Mouse (Mus musculus) G1E (cell line): ENCODE results near the gene Pcsk1n. TPM values are rescaled to one million over a fixed set of nuclear protein-coding genes. Genes with fewer than 3 reads are reported as not detected.
A peak's percentile ranks its signal among the peaks of the same experiment; 100 is the strongest.

Experiments
- ATAC-seq: 2 replicates; pipeline ENCODE4 v1.8.0; 2016; ENCODE audit warnings: mild to moderate bottlenecking; ENCODE audit not compliant: insufficient number of reproducible peaks, poor library complexity, low FRiP score, severe bottlenecking; ENCODE audit errors: extremely low read depth
- DNase-seq: peaks from one replicate; pipeline ENCODE4 v3.0.0; 2012; ENCODE audit warnings: low spot score
- H3K27me3 ChIP-seq: 2 replicates; pipeline ENCODE4 v1.6.1; 2012; ENCODE audit warnings: mild to moderate bottlenecking, low read length, inconsistent platforms; ENCODE audit not compliant: insufficient read depth
- H3K36me3 ChIP-seq: replicated peaks from 2 replicates; pipeline ENCODE3; 2012; ENCODE audit warnings: mild to moderate bottlenecking, inconsistent platforms
- H3K4me1 ChIP-seq: 2 replicates; pipeline ENCODE4 v1.6.1; 2012; ENCODE audit warnings: low read depth, low read length, inconsistent platforms, mixed read lengths; ENCODE audit not compliant: insufficient read depth
- H3K4me3 ChIP-seq: 2 replicates; pipeline ENCODE4 v1.5.1; 2012; ENCODE audit warnings: low read depth, mild to moderate bottlenecking, inconsistent platforms, low read length, moderate library complexity, mixed read lengths
- H3K9me3 ChIP-seq: replicated peaks from 2 replicates; pipeline ENCODE4 v1.6.1; 2012; ENCODE audit warnings: inconsistent platforms
- CTCF ChIP-seq: IDR thresholded peaks from 2 replicates; pipeline ENCODE4 v1.5.1; 2012; ENCODE audit warnings: low read depth, low read length, inconsistent platforms, mixed read lengths
- GATA1 ChIP-seq: IDR thresholded peaks from 2 replicates; pipeline ENCODE4 v1.6.1; 2012; ENCODE audit warnings: borderline replicate concordance, low read length, inconsistent platforms, mixed read lengths
- GATA2 ChIP-seq: IDR thresholded peaks from 2 replicates; pipeline ENCODE4 v1.6.1; 2012; ENCODE audit warnings: low read depth, low read length, inconsistent platforms, borderline replicate concordance
- POLR2AphosphoS5 ChIP-seq: IDR thresholded peaks from 2 replicates; pipeline ENCODE4 v1.6.1; 2012; ENCODE audit warnings: low read depth, low read length, inconsistent platforms; ENCODE audit not compliant: insufficient replicate concordance
- TAL1 ChIP-seq: conservative IDR thresholded peaks from 2 replicates; pipeline ENCODE4 v1.6.1; 2012; ENCODE audit warnings: low read depth, low read length, inconsistent platforms, mixed read lengths
- polyA plus RNA-seq: library from polyadenylated mRNA; stranded (reverse); fragments of >175 nt; gene quantifications from 2 replicates; pipeline ENCODE4 v1.2.3, GENCODE M21; 2012
- total RNA-seq, 2 experiments: library from RNA; stranded (forward) in 1 of 2; stranded (reverse) in 1 of 2; fragments of 200-1000 nt in 1 of 2; fragments of >200 nt in 1 of 2; fragmentation: Nextera tagmentation in 1 of 2; gene quantifications; 2 replicates each; pipeline ENCODE4 v1.2.3; 2014 to 2017

Pcsk1n gene
- total and polyA plus RNA-seq, 3 experiments = not detected

GRCm38 (mm10) chrX:7947108-7947899 lies 27.7 kb downstream of the Pcsk1n start, which contains the start of gene Hdac6:
Gene Hdac6, minus strand, starts transcription at chrX:7947889.
- peaks cover 6% of the 10 kb centered on the region for H3K36me3 ChIP-seq
- peaks cover 14% of the 10 kb centered on the region for H3K4me1 ChIP-seq
- H3K9me3 ChIP-seq = no peaks in the 10 kb centered on the region
- ATAC-seq = no peak; the same call in 1 of the 2 replicates
- H3K27me3 ChIP-seq = no peaks in the 10 kb centered on the region
- peak within 1 kb of the TSS; percentile 70 for H3K4me3 ChIP-seq
- TF ChIP-seq GATA1 (no peak), POLR2AphosphoS5 (no peak), GATA2 (no peak), CTCF (no peak), TAL1 (no peak)
- DNase-seq = no peak

GRCm38 (mm10) chrX:7947900-7948492 lies 28.4 kb downstream of the Pcsk1n start:
- DNase-seq (peak; percentile 78), ATAC-seq (peak; percentile 98; the same call in 1 of the 2 replicates)
- TF ChIP-seq GATA1 (no peak), GATA2 (no peak), CTCF (no peak), POLR2AphosphoS5 (no peak), TAL1 (no peak)
- peaks cover 6% of the 10 kb centered on the region for H3K36me3 ChIP-seq
- H3K27me3 ChIP-seq = no peaks in the 10 kb centered on the region
- H3K4me1 ChIP-seq = peaks cover 14% of the 10 kb centered on the region
- H3K4me3 ChIP-seq = peak overlapping the region; percentile 70
- H3K9me3 ChIP-seq = no peaks in the 10 kb centered on the region

DNA sequence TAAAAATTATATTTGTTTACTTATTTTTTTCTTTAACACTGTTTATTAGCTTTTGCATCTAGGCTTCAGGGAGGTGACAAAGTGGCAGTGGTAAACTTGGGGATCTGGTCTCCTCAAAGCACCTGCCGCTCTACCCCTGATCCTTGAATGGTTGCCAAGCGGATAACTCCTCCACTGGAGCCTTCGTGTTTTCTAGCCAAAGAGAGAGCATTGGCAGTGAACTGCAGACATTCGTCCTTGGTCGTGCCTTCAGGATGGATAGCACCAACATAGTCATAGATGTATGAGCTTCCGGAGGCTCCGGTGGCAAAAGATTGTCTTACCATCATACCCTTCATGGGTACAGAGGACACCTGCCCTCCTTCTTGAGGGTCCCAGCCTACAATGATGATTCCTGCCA lies 30.5 kb downstream of the Pcsk1n start:
- no peak for TF ChIP-seq POLR2AphosphoS5
- TF ChIP-seq GATA1 = no peak
- no peak for TF ChIP-seq GATA2
- no peak for TF ChIP-seq CTCF
- peaks cover 14% of the 10 kb centered on the region for H3K4me1 ChIP-seq
- no peaks in the 10 kb centered on the region for H3K27me3 ChIP-seq
- no peak for DNase-seq
- H3K4me3 ChIP-seq = no peak overlapping the region
- no peak for ATAC-seq
- no peaks in the 10 kb centered on the region for H3K9me3 ChIP-seq
- H3K36me3 ChIP-seq = peaks cover 2% of the 10 kb centered on the region

- DNase-seq (no peak), ATAC-seq (no peak)
- H3K4me1 ChIP-seq = peaks cover 30% of the 10 kb centered on the region
- peaks cover 71% of the 10 kb centered on the region for H3K36me3 ChIP-seq
- no peaks in the 10 kb centered on the region for H3K9me3 ChIP-seq
- peak overlapping the region; percentile 28; the same call in 1 of the 2 replicates for H3K4me3 ChIP-seq
- H3K27me3 ChIP-seq = no peaks in the 10 kb centered on the region
- no peak for TF ChIP-seq CTCF
- no peak for TF ChIP-seq POLR2AphosphoS5
- no peak for TF ChIP-seq GATA2
- no peak for TF ChIP-seq GATA1
- TF ChIP-seq TAL1 = no peak
Observed at GRCm38 (mm10) chrX:7958868-7959267, 39.2 kb downstream of the Pcsk1n start.

- DNase-seq = peak; percentile 17
- Histone ChIP-seq H3K4me3 (peak overlapping the region; percentile 73), H3K4me1 (peaks cover 23% of the 10 kb centered on the region), H3K9me3 (no peaks in the 10 kb centered on the region), H3K27me3 (no peaks in the 10 kb centered on the region), H3K36me3 (peaks cover 43% of the 10 kb centered on the region)
- peak; percentile 47 for ATAC-seq
- TF ChIP-seq GATA2 (no peak), CTCF (no peak), TAL1 (no peak), POLR2AphosphoS5 (no peak), GATA1 (no peak)
Observed at GRCm38 (mm10) chrX:7963829-7964626, 44.4 kb downstream of the Pcsk1n start.
